Mouse (Mus musculus) cerebellum, adult 18-20 months (tissue): ENCODE data around the gene Shbg.
"Not testable (repeated sequence)": the region's sequence is repeated elsewhere in the genome, so short reads cannot be mapped to it uniquely, and the experiment has no call there.

ENCODE experiments used
- DNase-seq, 2 experiments: peaks; one replicate each; pipeline ENCODE4 v3.0.0; 2021

The Shbg gene

GRCm38 (mm10) chr11:69629802-69630201, 12.1 kb upstream of the Shbg start:
- no peak for DNase-seq

GRCm38 (mm10) chr11:69628286-69628685, 10.6 kb upstream of the Shbg start:
- DNase-seq, result peak; percentile 84 to 90

- not testable (repeated sequence) for DNase-seq
Measured at GRCm38 (mm10) chr11:69624339-69624738, 6.6 kb upstream of the Shbg start.

- no peak for DNase-seq
Measured at GRCm38 (mm10) chr11:69623006-69623405, 5.3 kb upstream of the Shbg start.

GRCm38 (mm10) chr11:69622406-69622805, 4.7 kb upstream of the Shbg start:
- peak; percentile 51 to 57 for DNase-seq

- DNase-seq, result peak; percentile 53 to 68
Measured at GRCm38 (mm10) chr11:69621571-69622268, 4.0 kb upstream of the Shbg start, which contains the start of gene Sat2. Gene Sat2, plus strand, starts transcription at chr11:69622024.

- no peak for DNase-seq
Measured at GRCm38 (mm10) chr11:69620394-69621081, 2.8 kb upstream of the Shbg start.

GRCm38 (mm10) chr11:69616781-69617180, 924 bp downstream of the Shbg start:
- no peak for DNase-seq

- DNase-seq, result not testable (repeated sequence)
Measured at GRCm38 (mm10) chr11:69614257-69614588, 3.5 kb downstream of the Shbg start.

GRCm38 (mm10) chr11:69613553-69614256, 4.0 kb downstream of the Shbg start:
- DNase-seq, result peak; percentile 87

GRCm38 (mm10) chr11:69610899-69611298, 6.8 kb downstream of the Shbg start:
- DNase-seq, result peak in 1 of 2 experiments; percentile 40

- DNase-seq, result no peak
Measured at GRCm38 (mm10) chr11:69609416-69609815, 8.3 kb downstream of the Shbg start.

- no peak for DNase-seq
Measured at GRCm38 (mm10) chr11:69608525-69608924, 9.2 kb downstream of the Shbg start.

GRCm38 (mm10) chr11:69606832-69607231, 10.9 kb downstream of the Shbg start:
- no peak for DNase-seq

GRCm38 (mm10) chr11:69606491-69606795, 11.3 kb downstream of the Shbg start:
- peak in 1 of 2 experiments; percentile 29 for DNase-seq

- peak; percentile 90 to 92 for DNase-seq
Measured at GRCm38 (mm10) chr11:69605726-69606490, 11.8 kb downstream of the Shbg start, which contains the start of gene Atp1b2. Gene Atp1b2, minus strand, starts transcription at chr11:69605942.

- peak; percentile 79 to 87 for DNase-seq
Measured at GRCm38 (mm10) chr11:69604795-69605664, 12.7 kb downstream of the Shbg start.

- peak; percentile 23 to 48 for DNase-seq
Measured at GRCm38 (mm10) chr11:69604347-69604746, 13.4 kb downstream of the Shbg start.

GRCm38 (mm10) chr11:69603516-69603915, 14.2 kb downstream of the Shbg start:
- no peak for DNase-seq

GRCm38 (mm10) chr11:69601768-69602167, 15.9 kb downstream of the Shbg start:
- DNase-seq, result no peak

GRCm38 (mm10) chr11:69600098-69600497, 17.6 kb downstream of the Shbg start:
- DNase-seq, result peak; percentile 57 to 59

- DNase-seq, result no peak
Measured at GRCm38 (mm10) chr11:69599436-69599835, 18.3 kb downstream of the Shbg start.
